Mouse (Mus musculus): ENCODE measurements at regions not wholly inside any gene's neighbourhood (a gene's known extent, or its start where the extent isn't known, plus 50 kb on each side); places are given as distances from the start of the nearest gene placed in this dataset.

- Histone ChIP-seq H3K4me1 (no peaks in the 10 kb centered on the region), H3K27me3 (replicated peaks) (no peaks in the 10 kb centered on the region), H3K9me3 (peaks cover 5% of the 10 kb centered on the region; the same call in 1 of the 2 replicates), H3K36me3 (replicated peaks; ENCODE audit: low read length) (no peaks in the 10 kb centered on the region), H3K4me3 (replicated peaks) (no peak overlapping the region)
- no peak for TF ChIP-seq GATA1 (IDR thresholded peaks at IDR 0.05; ENCODE audit: borderline replicate concordance, low read length)
- TF ChIP-seq FLI1 (IDR thresholded peaks at IDR 0.05; ENCODE audit: low read length) = no peak
These were observed 340.9 kb upstream of the Maf start for GRCm38 (mm10) chr8:116048480-116048879.

GRCm38 (mm10) chr8:116046859-116047258 lies 339.3 kb upstream of the Maf start:
- Histone ChIP-seq H3K9me3 (peaks cover 10% of the 10 kb centered on the region; the same call in 1 of the 2 replicates), H3K4me3 (replicated peaks) (no peak overlapping the region), H3K4me1 (no peaks in the 10 kb centered on the region), H3K27me3 (replicated peaks) (no peaks in the 10 kb centered on the region), H3K36me3 (replicated peaks; ENCODE audit: low read length) (no peaks in the 10 kb centered on the region)
- no peak for TF ChIP-seq FLI1 (IDR thresholded peaks at IDR 0.05; ENCODE audit: low read length)
- no peak for TF ChIP-seq GATA1 (IDR thresholded peaks at IDR 0.05; ENCODE audit: borderline replicate concordance, low read length)

- TF ChIP-seq FLI1 (IDR thresholded peaks at IDR 0.05; ENCODE audit: low read length) (no peak), GATA1 (IDR thresholded peaks at IDR 0.05; ENCODE audit: borderline replicate concordance, low read length) (no peak)
- Histone ChIP-seq H3K9me3 (peaks cover 10% of the 10 kb centered on the region; the same call in 1 of the 2 replicates), H3K36me3 (replicated peaks; ENCODE audit: low read length) (no peaks in the 10 kb centered on the region), H3K27me3 (replicated peaks) (no peaks in the 10 kb centered on the region), H3K4me3 (replicated peaks) (no peak overlapping the region), H3K4me1 (no peaks in the 10 kb centered on the region)
These were observed 337.9 kb upstream of the Maf start for GRCm38 (mm10) chr8:116045526-116045925.

- no peaks in the 10 kb centered on the region for H3K27me3 ChIP-seq (replicated peaks)
These were observed 335.8 kb upstream of the Maf start for GRCm38 (mm10) chr8:116043381-116043780.

GRCm38 (mm10) chr8:116030966-116031365 lies 323.4 kb upstream of the Maf start:
- Histone ChIP-seq H3K4me3 (replicated peaks) (no peak overlapping the region), H3K27me3 (replicated peaks) (no peaks in the 10 kb centered on the region), H3K9me3 (peaks cover 37% of the 10 kb centered on the region), H3K36me3 (replicated peaks; ENCODE audit: low read length) (no peaks in the 10 kb centered on the region), H3K4me1 (no peaks in the 10 kb centered on the region)
- no peak for TF ChIP-seq FLI1 (IDR thresholded peaks at IDR 0.05; ENCODE audit: low read length)
- no peak for TF ChIP-seq GATA1 (IDR thresholded peaks at IDR 0.05; ENCODE audit: borderline replicate concordance, low read length)

More at GRCm38 (mm10) chr8:116043381-116043780, 335.8 kb upstream of the Maf start:
- H3K4me3 ChIP-seq (replicated peaks) = no peak overlapping the region
- H3K4me1 ChIP-seq = no peaks in the 10 kb centered on the region
- TF ChIP-seq FLI1 (IDR thresholded peaks at IDR 0.05; ENCODE audit: low read length) (no peak), GATA1 (IDR thresholded peaks at IDR 0.05; ENCODE audit: borderline replicate concordance, low read length) (no peak)
- peaks cover 10% of the 10 kb centered on the region; the same call in 1 of the 2 replicates for H3K9me3 ChIP-seq
- H3K36me3 ChIP-seq (replicated peaks; ENCODE audit: low read length) = no peaks in the 10 kb centered on the region

- H3K27me3 ChIP-seq (replicated peaks) = no peaks in the 10 kb centered on the region
- H3K36me3 ChIP-seq (replicated peaks; ENCODE audit: low read length) = no peaks in the 10 kb centered on the region
- no peak overlapping the region for H3K4me3 ChIP-seq (replicated peaks)
- no peaks in the 10 kb centered on the region for H3K4me1 ChIP-seq
- peaks cover 14% of the 10 kb centered on the region; the same call in 1 of the 2 replicates for H3K9me3 ChIP-seq
- no peak for TF ChIP-seq GATA1 (IDR thresholded peaks at IDR 0.05; ENCODE audit: borderline replicate concordance, low read length)
- TF ChIP-seq FLI1 (IDR thresholded peaks at IDR 0.05; ENCODE audit: low read length) = no peak
These were observed 317.7 kb upstream of the Maf start for GRCm38 (mm10) chr8:116025321-116025720.

- TF ChIP-seq GATA1 (IDR thresholded peaks at IDR 0.05; ENCODE audit: borderline replicate concordance, low read length) (no peak), FLI1 (IDR thresholded peaks at IDR 0.05; ENCODE audit: low read length) (no peak)
- H3K36me3 ChIP-seq (replicated peaks; ENCODE audit: low read length) = no peaks in the 10 kb centered on the region
- H3K4me3 ChIP-seq (replicated peaks) = no peak overlapping the region
- no peaks in the 10 kb centered on the region for H3K4me1 ChIP-seq
- no peaks in the 10 kb centered on the region for H3K27me3 ChIP-seq (replicated peaks)
- H3K9me3 ChIP-seq = peaks cover 14% of the 10 kb centered on the region; the same call in 1 of the 2 replicates
These were observed 317.2 kb upstream of the Maf start for GRCm38 (mm10) chr8:116024811-116025210.

GRCm38 (mm10) chr8:116021691-116022090 lies 314.1 kb upstream of the Maf start:
- no peaks in the 10 kb centered on the region for H3K4me1 ChIP-seq

GRCm38 (mm10) chr8:115995320-115995719 lies 287.7 kb upstream of the Maf start:
- Histone ChIP-seq H3K36me3 (replicated peaks; ENCODE audit: low read length) (no peaks in the 10 kb centered on the region), H3K4me1 (no peaks in the 10 kb centered on the region), H3K9me3 (peaks cover 32% of the 10 kb centered on the region), H3K4me3 (replicated peaks) (no peak overlapping the region), H3K27me3 (replicated peaks) (no peaks in the 10 kb centered on the region)
- TF ChIP-seq GATA1 (IDR thresholded peaks at IDR 0.05; ENCODE audit: borderline replicate concordance, low read length) (no peak), FLI1 (IDR thresholded peaks at IDR 0.05; ENCODE audit: low read length) (no peak)

More at GRCm38 (mm10) chr8:116021691-116022090, 314.1 kb upstream of the Maf start:
- no peaks in the 10 kb centered on the region for H3K27me3 ChIP-seq (replicated peaks)
- no peak for TF ChIP-seq FLI1 (IDR thresholded peaks at IDR 0.05; ENCODE audit: low read length)
- no peak for TF ChIP-seq GATA1 (IDR thresholded peaks at IDR 0.05; ENCODE audit: borderline replicate concordance, low read length)
- peaks cover 3% of the 10 kb centered on the region; the same call in 1 of the 2 replicates for H3K9me3 ChIP-seq
- H3K36me3 ChIP-seq (replicated peaks; ENCODE audit: low read length) = no peaks in the 10 kb centered on the region
- H3K4me3 ChIP-seq (replicated peaks) = no peak overlapping the region

GRCm38 (mm10) chr8:115991989-115992388 lies 284.4 kb upstream of the Maf start:
- H3K4me1 ChIP-seq = no peaks in the 10 kb centered on the region
- TF ChIP-seq GATA1 (IDR thresholded peaks at IDR 0.05; ENCODE audit: borderline replicate concordance, low read length) (no peak), FLI1 (IDR thresholded peaks at IDR 0.05; ENCODE audit: low read length) (no peak)
- H3K27me3 ChIP-seq (replicated peaks) = no peaks in the 10 kb centered on the region
- peaks cover 21% of the 10 kb centered on the region for H3K9me3 ChIP-seq
- no peaks in the 10 kb centered on the region for H3K36me3 ChIP-seq (replicated peaks; ENCODE audit: low read length)
- H3K4me3 ChIP-seq (replicated peaks) = no peak overlapping the region
